Mouse (Mus musculus) hindbrain, postnatal 0 days (tissue): ENCODE results near the gene Zfyve27. TPM values are rescaled to one million over a fixed set of nuclear protein-coding genes. Genes with fewer than 3 reads are reported as not detected.

Experiments
- ATAC-seq: fragments of 200-750 bp; cut with Nextera tagmentation; 2 replicates; pipeline ENCODE4 v1.8.0; 2017; ENCODE audit warnings: mild to moderate bottlenecking, moderate TSS enrichment, moderate library complexity
- DNase-seq: peaks from one replicate; pipeline ENCODE4 v3.0.0-alpha.2; 2015; ENCODE audit warnings: low spot score
- H3K27ac ChIP-seq: fragments of 300-500 bp; sonication (generic); 2 replicates; pipeline ENCODE4 v1.5.1; 2014; ENCODE audit warnings: mild to moderate bottlenecking
- H3K27me3 ChIP-seq: fragments of 300-500 bp; sonication (generic); 2 replicates; pipeline ENCODE4 v1.6.1; 2014; ENCODE audit warnings: low read length, mixed read lengths; ENCODE audit not compliant: insufficient read depth
- H3K36me3 ChIP-seq: fragments of 300-500 bp; sonication (generic); 2 replicates; pipeline ENCODE4 v1.6.1; 2014; ENCODE audit warnings: low read length, mixed read lengths; ENCODE audit not compliant: insufficient read depth
- H3K4me1 ChIP-seq: fragments of 300-500 bp; sonication (generic); 2 replicates; pipeline ENCODE4 v1.6.1; 2014; ENCODE audit warnings: antibody characterized with exemption, low read length, mixed read lengths; ENCODE audit not compliant: insufficient read depth
- H3K4me2 ChIP-seq: fragments of 300-500 bp; sonication (generic); 2 replicates; pipeline ENCODE4 v1.6.1; 2014; ENCODE audit warnings: low read depth, mild to moderate bottlenecking, low read length, moderate library complexity, mixed read lengths
- H3K4me3 ChIP-seq: fragments of 300-500 bp; sonication (generic); 2 replicates; pipeline ENCODE4 v1.5.1; 2014; ENCODE audit warnings: low read length
- H3K9ac ChIP-seq: fragments of 300-500 bp; sonication (generic); replicated peaks from 2 replicates; pipeline ENCODE4 v1.6.1; 2014; ENCODE audit warnings: mild to moderate bottlenecking, low read length, moderate library complexity, mixed read lengths
- H3K9me3 ChIP-seq: fragments of 300-500 bp; sonication (generic); 2 replicates; pipeline ENCODE4 v1.6.1; 2016; ENCODE audit warnings: low read length, mixed read lengths
- CTCF ChIP-seq: IDR thresholded peaks from 2 replicates; pipeline ENCODE4 v1.5.1; 2016; ENCODE audit warnings: antibody characterized with exemption, control low read depth, low read depth
- WGBS: fragments of 180-500 bp; shearing (Covaris S2); extraction: QIAGEN DNeasy Blood & Tissue Kit; methylation state at CpG from one replicate; pipeline ENCODE4 v1.1.7; 2014; 5-methylcytosine and 5-hydroxymethylcytosine counted together
- polyA plus RNA-seq: library from polyadenylated mRNA; unstranded; fragments of >200 nt; fragmentation: Nextera tagmentation; extraction: Ambion mirVana; gene quantifications from 2 replicates; pipeline ENCODE4 v1.2.1, GENCODE M21; 2015
- total RNA-seq: library from RNA; depleted of rRNA; stranded (reverse); fragments of >200 nt; gene quantifications from 2 replicates; pipeline ENCODE4 v1.2.3, GENCODE M21; 2014; rRNA removed

Gene Zfyve27
- total RNA-seq (90.9 and 95.0 TPM in 2 replicates), polyA plus RNA-seq (45.1 and 48.9 TPM in 2 replicates)

GRCm38 (mm10) chr19:42163764-42164163 lies at the start of gene Zfyve27:
TSS of gene Zfyve27 (plus strand) at chr19:42163951.
- no peak within 1 kb of the TSS for H3K9ac ChIP-seq
- ATAC-seq (no peak), DNase-seq (no peak)
- no peak within 1 kb of the TSS for H3K27ac ChIP-seq
- H3K4me2 ChIP-seq, result no peak within 1 kb of the TSS
- no peak within 1 kb of the TSS for H3K4me3 ChIP-seq
- H3K9me3 ChIP-seq, result no peaks in the 10 kb centered on the region
- 65% methylated on average over 5 of the region's 5 CpGs for WGBS
- peaks cover 4% of the 10 kb centered on the region; the same call in 1 of the 2 replicates for H3K27me3 ChIP-seq
- no peaks in the 10 kb centered on the region for H3K4me1 ChIP-seq
- no peak for TF ChIP-seq CTCF
- H3K36me3 ChIP-seq, result no peaks in the 10 kb centered on the region

GRCm38 (mm10) chr19:42115783-42116335 lies 47.9 kb upstream of the Zfyve27 start:
- no peak for DNase-seq
- H3K27ac ChIP-seq, result no peak overlapping the region
- no peak overlapping the region for H3K4me2 ChIP-seq
- H3K9me3 ChIP-seq, result no peaks in the 10 kb centered on the region
- ATAC-seq, result no peak
- no peak overlapping the region for H3K4me3 ChIP-seq
- no peak overlapping the region for H3K9ac ChIP-seq
- no peaks in the 10 kb centered on the region for H3K27me3 ChIP-seq
- 93% methylated on average over 4 of the region's 4 CpGs for WGBS
- TF ChIP-seq CTCF, result no peak
- no peaks in the 10 kb centered on the region for H3K4me1 ChIP-seq
- peaks cover 37% of the 10 kb centered on the region for H3K36me3 ChIP-seq

- no peak overlapping the region for H3K4me3 ChIP-seq
- H3K27me3 ChIP-seq, result no peaks in the 10 kb centered on the region
- DNase-seq, result no peak
- no peak for TF ChIP-seq CTCF
- H3K9ac ChIP-seq, result no peak overlapping the region
- peaks cover 51% of the 10 kb centered on the region for H3K36me3 ChIP-seq
- no peak for ATAC-seq
- WGBS, result 96% methylated on average over 9 of the region's 9 CpGs
- H3K27ac ChIP-seq, result no peak overlapping the region
- H3K4me1 ChIP-seq, result no peaks in the 10 kb centered on the region
- no peak overlapping the region for H3K4me2 ChIP-seq
- no peaks in the 10 kb centered on the region for H3K9me3 ChIP-seq
Measured at GRCm38 (mm10) chr19:42118142-42118541, 45.6 kb upstream of the Zfyve27 start.

GRCm38 (mm10) chr19:42118596-42118995 lies 45.2 kb upstream of the Zfyve27 start:
- Histone ChIP-seq H3K9me3 (no peaks in the 10 kb centered on the region), H3K4me1 (no peaks in the 10 kb centered on the region), H3K9ac (no peak overlapping the region), H3K4me2 (no peak overlapping the region), H3K4me3 (no peak overlapping the region), H3K27ac (no peak overlapping the region), H3K36me3 (peaks cover 54% of the 10 kb centered on the region), H3K27me3 (no peaks in the 10 kb centered on the region)
- ATAC-seq (no peak), DNase-seq (no peak)
- WGBS, result 88% methylated on average over 5 of the region's 5 CpGs
- TF ChIP-seq CTCF, result no peak

GRCm38 (mm10) chr19:42120451-42120850 lies 43.3 kb upstream of the Zfyve27 start:
- Histone ChIP-seq H3K27ac (no peak overlapping the region), H3K4me2 (no peak overlapping the region), H3K4me1 (no peaks in the 10 kb centered on the region), H3K36me3 (peaks cover 43% of the 10 kb centered on the region), H3K27me3 (no peaks in the 10 kb centered on the region), H3K9me3 (no peaks in the 10 kb centered on the region), H3K9ac (no peak overlapping the region), H3K4me3 (no peak overlapping the region)
- 89% methylated on average over 8 of the region's 8 CpGs for WGBS
- TF ChIP-seq CTCF, result no peak
- no peak for ATAC-seq
- no peak for DNase-seq

GRCm38 (mm10) chr19:42124684-42125083 lies 39.1 kb upstream of the Zfyve27 start:
- no peak for TF ChIP-seq CTCF
- H3K9ac ChIP-seq, result no peak overlapping the region
- ATAC-seq (no peak), DNase-seq (peak; percentile 25)
- no peaks in the 10 kb centered on the region for H3K9me3 ChIP-seq
- no peak overlapping the region for H3K27ac ChIP-seq
- no peak overlapping the region for H3K4me2 ChIP-seq
- 73% methylated on average over 13 of the region's 13 CpGs for WGBS
- H3K4me3 ChIP-seq, result no peak overlapping the region
- H3K36me3 ChIP-seq, result peaks cover 18% of the 10 kb centered on the region
- H3K27me3 ChIP-seq, result no peaks in the 10 kb centered on the region
- peaks cover 14% of the 10 kb centered on the region for H3K4me1 ChIP-seq

- no peak for TF ChIP-seq CTCF
- Histone ChIP-seq H3K4me3 (no peak overlapping the region), H3K9me3 (no peaks in the 10 kb centered on the region), H3K9ac (no peak overlapping the region), H3K4me1 (peaks cover 19% of the 10 kb centered on the region), H3K27ac (no peak overlapping the region), H3K4me2 (no peak overlapping the region), H3K36me3 (peaks cover 18% of the 10 kb centered on the region; the same call in 1 of the 2 replicates), H3K27me3 (no peaks in the 10 kb centered on the region)
- no peak for ATAC-seq
- 75% methylated on average over 11 of the region's 11 CpGs for WGBS
- DNase-seq, result no peak
Measured at GRCm38 (mm10) chr19:42125501-42126218, 38.1 kb upstream of the Zfyve27 start.
